Mouse (Mus musculus) lung, embryonic 15.5 days (tissue): Measurements from ENCODE around the gene Bace1. TPM values are rescaled to one million over a fixed set of nuclear protein-coding genes. Genes with fewer than 3 reads are reported as not detected.
A peak's percentile ranks its signal among the peaks of the same experiment; 100 is the strongest.

Source experiments
- ATAC-seq: fragments of 200-750 bp; cut with Nextera tagmentation; 2 replicates; pipeline ENCODE4 v1.8.0; 2017; ENCODE audit warnings: moderate number of reproducible peaks, borderline replicate concordance; ENCODE audit not compliant: low FRiP score, low TSS enrichment; ENCODE audit errors: extremely low read depth
- H3K27ac ChIP-seq: fragments of 300-500 bp; sonication (generic); 2 replicates; pipeline ENCODE4 v1.5.1; 2015; ENCODE audit warnings: moderate library complexity, mild to moderate bottlenecking, inconsistent platforms
- H3K27me3 ChIP-seq: fragments of 300-500 bp; sonication (generic); 2 replicates; pipeline ENCODE4 v1.6.1; 2015; ENCODE audit warnings: inconsistent platforms
- H3K36me3 ChIP-seq: fragments of 300-500 bp; sonication (generic); 2 replicates; pipeline ENCODE4 v1.6.1; 2015; ENCODE audit warnings: inconsistent platforms
- H3K4me1 ChIP-seq: fragments of 300-500 bp; sonication (generic); 2 replicates; pipeline ENCODE4 v1.6.1; 2015; ENCODE audit warnings: inconsistent platforms
- H3K4me2 ChIP-seq: fragments of 300-500 bp; sonication (generic); 2 replicates; pipeline ENCODE4 v1.6.1; 2015; ENCODE audit warnings: inconsistent platforms, mild to moderate bottlenecking, moderate library complexity
- H3K4me3 ChIP-seq: fragments of 300-500 bp; sonication (generic); 2 replicates; pipeline ENCODE4 v1.5.1; 2015; ENCODE audit warnings: mild to moderate bottlenecking, inconsistent platforms
- H3K9ac ChIP-seq: fragments of 300-500 bp; sonication (generic); 2 replicates; pipeline ENCODE4 v1.6.1; 2015; ENCODE audit warnings: inconsistent platforms
- H3K9me3 ChIP-seq: fragments of 300-500 bp; sonication (generic); 2 replicates; pipeline ENCODE4 v1.6.1; 2016; ENCODE audit warnings: inconsistent platforms
- whole genome bisulfite sequencing: fragments of 180-500 bp; shearing (Covaris S2); methylation state at CpG from one replicate; pipeline ENCODE4 v1.1.7; 2015; 5-methylcytosine and 5-hydroxymethylcytosine counted together
- polyA plus RNA-seq: library from polyadenylated mRNA; unstranded; fragments of >200 nt; fragmentation: Nextera tagmentation; extraction: Ambion mirVana; gene quantifications from 2 replicates; pipeline ENCODE4 v1.2.1, GENCODE M21; 2015

The Bace1 gene
- polyA plus RNA-seq, 1 experiment from 2014 or later: 26.2 TPM

GRCm38 (mm10) chr9:45906355-45907077 is 68.1 kb downstream of the Bace1 start, which contains the start of the genes Pcsk7 and Rnf214:
TSS of gene Pcsk7 (plus strand) at chr9:45906497.
TSS of gene Rnf214 (minus strand) at chr9:45906911.
- Histone ChIP-seq H3K27ac (peak within 1 kb of the TSS; percentile 93), H3K4me3 (peak within 1 kb of the TSS; percentile 77), H3K27me3 (no peaks in the 10 kb centered on the region), H3K4me1 (peaks cover 21% of the 10 kb centered on the region), H3K4me2 (peak within 1 kb of the TSS; percentile 67), H3K9me3 (no peaks in the 10 kb centered on the region), H3K9ac (peak within 1 kb of the TSS; percentile 77), H3K36me3 (peaks cover 42% of the 10 kb centered on the region)
- 0% methylated on average over 68 of the region's 80 CpGs for WGBS
- peak; percentile 91 for ATAC-seq

- WGBS: 0% methylated on average over 19 of the region's 19 CpGs
- peaks cover 21% of the 10 kb centered on the region for H3K4me1 ChIP-seq
These were observed 68.7 kb downstream of the Bace1 start for GRCm38 (mm10) chr9:45907078-45907428.

GRCm38 (mm10) chr9:45910995-45911394 is 72.6 kb downstream of the Bace1 start:
- WGBS: 84% methylated on average over 3 of the region's 3 CpGs
- no peaks in the 10 kb centered on the region for H3K9me3 ChIP-seq
- no peak overlapping the region for H3K27ac ChIP-seq
- H3K9ac ChIP-seq: no peak overlapping the region
- no peak for ATAC-seq
- no peak overlapping the region for H3K4me2 ChIP-seq
- H3K4me1 ChIP-seq: peaks cover 9% of the 10 kb centered on the region
- peaks cover 64% of the 10 kb centered on the region for H3K36me3 ChIP-seq
- no peaks in the 10 kb centered on the region for H3K27me3 ChIP-seq
- H3K4me3 ChIP-seq: no peak overlapping the region

More at GRCm38 (mm10) chr9:45907078-45907428, 68.7 kb downstream of the Bace1 start:
- Histone ChIP-seq H3K27ac (peak overlapping the region; percentile 93), H3K4me2 (peak overlapping the region; percentile 67), H3K36me3 (peaks cover 43% of the 10 kb centered on the region), H3K27me3 (no peaks in the 10 kb centered on the region), H3K9ac (peak overlapping the region; percentile 77), H3K9me3 (no peaks in the 10 kb centered on the region), H3K4me3 (peak overlapping the region; percentile 77)
- peak; percentile 35; the same call in 1 of the 2 replicates for ATAC-seq

- Histone ChIP-seq H3K27me3 (no peaks in the 10 kb centered on the region), H3K36me3 (peaks cover 69% of the 10 kb centered on the region), H3K4me1 (peaks cover 9% of the 10 kb centered on the region), H3K9ac (no peak overlapping the region), H3K27ac (no peak overlapping the region), H3K4me3 (no peak overlapping the region), H3K4me2 (no peak overlapping the region), H3K9me3 (no peaks in the 10 kb centered on the region)
- no peak for ATAC-seq
- 50% methylated on average over 1 of the region's 1 CpGs for WGBS
These were observed 73.3 kb downstream of the Bace1 start for GRCm38 (mm10) chr9:45911673-45912072.

Other genes with a start within 250 kb of the Bace1 start
- 21.5 and 22.1 TPM in 2 replicates for gene Cep164, start 9.9 kb upstream of the Bace1 start, polyA plus RNA-seq
- gene Pcsk7, start 67.9 kb downstream of the Bace1 start, polyA plus RNA-seq: 20.3 and 25.4 TPM in 2 replicates
- gene Rnf214, start 68.3 kb downstream of the Bace1 start, polyA plus RNA-seq: 43.2 and 51.1 TPM in 2 replicates
- gene Tagln, start 97.5 kb downstream of the Bace1 start, polyA plus RNA-seq: 135 and 151 TPM in 2 replicates
- 31.6 and 36.9 TPM in 2 replicates for gene Sidt2, start 116.7 kb downstream of the Bace1 start, polyA plus RNA-seq
- 174 and 175 TPM in 2 replicates for gene Pafah1b2, start 174.1 kb downstream of the Bace1 start, polyA plus RNA-seq
- 12.8 TPM in 2 replicates for gene Sik3, start 174.2 kb downstream of the Bace1 start, polyA plus RNA-seq